Mouse (Mus musculus) C2C12 (cell line): ENCODE measurements at regions not wholly inside any gene's neighbourhood (a gene's known extent, or its start where the extent isn't known, plus 50 kb on each side); places are given as distances from the start of the nearest gene placed in this dataset.

Experiments
- CEBPB ChIP-seq: IDR thresholded peaks from one replicate; pipeline ENCODE4 v1.6.1; 2011; ENCODE audit warnings: low read depth, mild to moderate bottlenecking, control low read depth, moderate library complexity
- CTCF ChIP-seq: IDR thresholded peaks from one replicate; pipeline ENCODE4 v1.5.1; 2011; ENCODE audit not compliant: control insufficient read depth, insufficient read depth, insufficient read length
- MAX ChIP-seq: IDR thresholded peaks from one replicate; pipeline ENCODE4 v1.6.1; 2011; ENCODE audit warnings: mild to moderate bottlenecking, control low read depth
- MYOD1 ChIP-seq: IDR thresholded peaks from one replicate; pipeline ENCODE4 v1.6.1; 2011; ENCODE audit warnings: low read depth; ENCODE audit not compliant: control insufficient read depth, insufficient read length
- MYOG ChIP-seq: IDR thresholded peaks from one replicate; pipeline ENCODE4 v1.6.1; 2011; ENCODE audit not compliant: control insufficient read depth, insufficient read length; ENCODE audit errors: extremely low read depth
- USF1 ChIP-seq: IDR thresholded peaks from one replicate; pipeline ENCODE4 v1.6.1; 2011; ENCODE audit warnings: low read depth, mild to moderate bottlenecking, control low read depth, moderate library complexity

- TF ChIP-seq CEBPB (no peak), CTCF (no peak), MYOG (no peak), MAX (no peak), MYOD1 (no peak), USF1 (no peak)
These were observed 74.6 kb upstream of the Rgs4 start for GRCm38 (mm10) chr1:169822034-169822433.
